Mouse (Mus musculus): Measurements from ENCODE around the gene Insl5.

- no peak for TF ChIP-seq CTCF (IDR thresholded peaks at IDR 0.05; ENCODE audit: borderline replicate concordance, extremely low read depth, insufficient read depth, insufficient read length)
- TF ChIP-seq POLR2A (IDR thresholded peaks at IDR 0.05; ENCODE audit: borderline replicate concordance, extremely low read depth, insufficient read depth, insufficient read length, poor library complexity, severe bottlenecking), result no peak
Observed at GRCm38 (mm10) chr4:103010734-103011133, 15.9 kb downstream of the Insl5 start.

All from brain, embryonic 14.5 days (tissue).